Mouse (Mus musculus) subcutaneous adipose tissue, adult 2 months (tissue): ENCODE data around the gene Amfr. TPM values are rescaled to one million over a fixed set of nuclear protein-coding genes. Genes with fewer than 3 reads are reported as not detected.

Source experiments
- polyA plus RNA-seq: library from polyadenylated mRNA; depleted of rRNA; stranded (reverse); fragments of >200 nt; gene quantifications from 2 replicates; pipeline ENCODE4 v1.2.3, GENCODE M21; 2012; ENCODE audit warnings: low replicate concordance; rRNA removed

Amfr gene
- 125 and 136 TPM in 2 replicates for polyA plus RNA-seq

GRCm38 (mm10) chr8:94012013-94012951 lies at the start of gene Amfr:
TSS of gene Amfr (minus strand) at chr8:94012842.

DNA sequence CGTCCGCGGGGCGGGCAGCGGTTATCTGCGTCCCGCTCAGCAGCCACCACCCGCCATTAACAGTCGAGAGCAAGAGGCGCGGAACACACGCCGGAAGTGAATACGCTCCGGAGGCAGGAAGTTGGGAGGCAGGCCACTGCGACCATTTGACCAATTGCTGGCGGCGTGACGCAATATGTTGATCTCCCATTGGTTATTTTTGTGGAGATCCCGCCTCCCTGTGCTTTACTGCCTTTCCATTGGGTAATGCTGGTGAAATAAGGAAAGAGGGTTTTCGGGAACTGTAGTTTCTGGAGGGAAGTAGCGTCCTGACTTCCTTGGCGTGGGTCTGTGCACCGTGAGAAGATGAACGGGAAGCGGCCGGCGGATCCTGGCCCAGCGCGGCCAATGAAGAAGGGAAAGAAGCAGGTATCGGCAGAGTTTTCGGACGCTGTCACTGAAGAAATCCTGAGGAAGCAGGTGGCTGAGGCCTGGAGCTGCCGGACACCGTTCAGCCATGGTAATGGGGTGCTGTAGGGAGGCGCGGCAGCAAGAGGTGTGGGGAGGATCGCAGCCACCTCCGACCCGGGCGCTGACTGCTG lies 24.4 kb upstream of the Amfr start, which contains the start of the genes Nudt21 and Ogfod1:
Gene Nudt21, minus strand, starts transcription at position 88 of the 581 bp plus-strand sequence.
Gene Ogfod1, plus strand, starts transcription at position 255 of the 581 bp plus-strand sequence.

Other genes starting within 250 kb of the Amfr start
- 11.0 and 19.2 TPM in 2 replicates for gene Gnao1, start 202.9 kb downstream of the Amfr start, polyA plus RNA-seq
- gene Nudt21, start 24.2 kb upstream of the Amfr start, polyA plus RNA-seq = 7.9 and 34.0 TPM in 2 replicates
- 9.2 and 11.0 TPM in 2 replicates for gene Ogfod1, start 24.4 kb upstream of the Amfr start, polyA plus RNA-seq
- gene Bbs2, start 86.1 kb upstream of the Amfr start, polyA plus RNA-seq = 13.8 and 28.9 TPM in 2 replicates
- not detected in 2 replicates for gene Mt4, start 124.4 kb upstream of the Amfr start, polyA plus RNA-seq
- 1.1 TPM in 1 of 2 replicates, not detected in the other for gene Mt3, start 139.8 kb upstream of the Amfr start, polyA plus RNA-seq
- 36.5 and 53.9 TPM in 2 replicates for gene Mt2, start 159.8 kb upstream of the Amfr start, polyA plus RNA-seq
- 339 and 432 TPM in 2 replicates for gene Mt1, start 166.2 kb upstream of the Amfr start, polyA plus RNA-seq
- gene Nup93, start 201.7 kb upstream of the Amfr start, polyA plus RNA-seq = 16.0 and 25.3 TPM in 2 replicates